Mouse (Mus musculus) gastrocnemius, postnatal 36 days (tissue): ENCODE data around the gene Pygm. TPM values are rescaled to one million over a fixed set of nuclear protein-coding genes. Genes with fewer than 3 reads are reported as not detected.
A peak's percentile ranks its signal among the peaks of the same experiment; 100 is the strongest.

Source experiments
- DNase-seq, 2 experiments: peaks; one replicate each; pipeline ENCODE4 v3.0.0; 2022
- intact Hi-C: fragments of 180-260 bp; cut with DNase I; formaldehyde crosslinking; loops from one replicate; pipeline ENCODE4 v1.15.1; 2025
- total RNA-seq, 2 experiments: library from RNA; stranded (reverse); gene quantifications; 2 replicates each; pipeline ENCODE4 v1.2.3; 2021

The Pygm gene
- total RNA-seq, 2 experiments from 2014 or later = 7,725 to 8,373 TPM

DNA sequence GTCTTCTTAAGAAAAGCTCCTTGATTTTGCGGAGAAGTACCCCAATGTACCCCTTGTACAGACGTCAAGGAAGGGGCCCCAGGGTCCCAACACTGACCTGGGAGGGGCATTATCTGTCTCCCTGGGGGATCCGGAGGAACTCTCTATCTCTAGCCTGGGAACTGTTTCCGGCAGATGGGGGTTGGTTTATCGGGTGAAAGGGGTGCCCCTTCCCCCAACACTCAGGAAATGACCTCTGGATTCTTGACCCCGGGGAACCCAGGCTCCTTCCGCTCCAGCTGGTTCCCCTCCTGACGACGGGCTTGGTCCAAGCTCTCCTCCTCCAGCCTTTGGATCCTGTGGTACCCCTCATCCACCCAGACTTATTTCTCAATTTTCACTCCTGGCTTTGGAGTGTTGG lies 17.8 kb downstream of the Pygm start:
- intact Hi-C loops = no loop called here
- no peak for DNase-seq

DNA sequence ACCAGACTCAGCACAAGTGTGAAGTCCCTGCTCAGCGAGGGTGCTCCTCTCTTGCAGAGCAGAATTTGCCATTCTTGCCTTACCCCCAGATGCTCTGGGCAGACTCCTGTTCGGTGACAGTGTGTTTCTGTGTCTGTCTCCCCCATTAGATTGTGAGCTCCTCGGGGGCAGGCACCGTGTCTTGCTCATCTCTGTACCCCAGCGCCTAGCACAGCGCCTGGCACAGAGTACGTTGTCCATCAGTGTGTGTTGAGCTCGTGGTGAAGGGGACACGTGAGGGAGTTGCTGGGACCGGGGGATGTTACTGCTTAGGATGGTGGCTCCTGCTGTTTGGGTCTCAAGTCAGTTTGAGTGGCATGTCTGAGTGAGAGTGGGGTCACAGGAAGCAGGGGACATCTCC lies 19.7 kb downstream of the Pygm start:
- DNase-seq = no peak
- intact Hi-C loops = no loop called here

DNA sequence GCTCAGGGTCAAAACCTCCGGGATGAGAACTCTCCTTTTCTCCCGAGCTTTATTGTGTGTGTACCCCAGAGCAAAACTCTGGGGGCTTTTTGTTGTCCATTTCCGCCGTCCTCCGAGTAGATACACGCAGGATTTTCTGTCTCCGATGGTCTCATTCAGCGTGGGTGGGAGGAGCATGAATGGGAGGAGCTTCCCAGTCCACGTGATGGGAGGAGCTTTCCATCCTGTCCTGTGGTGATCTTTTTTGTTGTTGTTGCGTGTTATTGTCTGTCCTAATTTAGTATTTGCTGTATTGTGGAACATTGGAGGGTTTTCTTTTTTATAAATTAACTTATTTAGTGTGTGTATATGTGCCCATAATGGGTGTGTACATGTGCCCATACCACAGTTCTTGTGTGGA lies 21.2 kb downstream of the Pygm start:
- intact Hi-C loops = no loop called here
- no peak for DNase-seq

DNA sequence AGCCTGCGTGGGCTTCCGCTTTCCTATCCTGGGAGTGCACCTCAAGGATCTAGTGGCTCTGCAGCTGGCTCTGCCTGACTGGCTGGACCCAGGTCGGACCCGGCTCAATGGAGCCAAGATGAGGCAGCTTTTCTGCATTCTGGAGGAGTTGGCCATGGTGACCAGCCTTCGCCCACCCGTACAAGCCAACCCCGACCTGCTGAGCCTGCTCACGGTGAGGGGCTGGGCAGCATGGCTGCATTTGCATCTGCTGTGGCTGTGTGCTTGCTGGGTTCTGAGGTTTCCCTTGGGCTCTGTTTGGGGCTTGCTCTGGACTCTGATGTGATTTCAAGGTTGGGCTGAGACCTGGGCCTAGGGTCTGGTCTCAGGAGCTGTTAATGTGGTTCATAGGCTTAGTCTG lies 22.9 kb downstream of the Pygm start:
- peak in 1 of 2 experiments; percentile 13 for DNase-seq
- intact Hi-C loops = no loop called here

DNA sequence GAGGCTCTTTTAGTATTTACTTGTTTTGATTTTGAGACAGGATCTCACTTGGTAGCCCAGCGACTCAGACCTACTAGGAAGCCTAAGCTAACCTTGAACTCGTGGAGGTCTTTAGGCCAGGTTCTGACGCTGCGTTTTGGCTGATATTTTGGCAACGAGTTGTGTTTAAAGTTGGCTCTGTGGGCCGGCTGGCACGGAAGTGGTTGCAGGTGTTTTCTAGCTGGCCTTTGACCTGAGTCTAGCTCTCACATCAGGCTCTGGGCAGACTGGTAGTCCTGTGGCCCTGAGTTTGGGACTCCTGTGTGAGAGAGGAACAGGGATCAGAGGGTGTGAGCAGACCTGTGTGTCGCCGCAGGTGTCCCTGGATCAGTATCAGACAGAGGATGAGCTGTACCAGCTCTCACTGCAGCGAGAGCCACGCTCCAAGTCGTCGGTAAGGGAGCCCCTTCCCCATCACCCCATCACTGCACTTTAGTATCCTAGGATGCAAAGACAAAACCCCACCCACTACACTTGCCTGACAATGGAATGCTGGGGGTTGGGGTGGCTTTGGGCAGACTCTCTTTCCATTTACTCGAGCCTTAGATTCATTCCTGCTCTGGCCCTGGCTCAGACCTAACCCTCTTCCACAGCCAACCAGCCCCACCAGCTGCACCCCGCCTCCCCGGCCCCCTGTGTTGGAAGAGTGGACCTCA lies 23.8 kb downstream of the Pygm start:
- intact Hi-C loops = no loop called here
- peak in 1 of 2 experiments; percentile 12 for DNase-seq

DNA sequence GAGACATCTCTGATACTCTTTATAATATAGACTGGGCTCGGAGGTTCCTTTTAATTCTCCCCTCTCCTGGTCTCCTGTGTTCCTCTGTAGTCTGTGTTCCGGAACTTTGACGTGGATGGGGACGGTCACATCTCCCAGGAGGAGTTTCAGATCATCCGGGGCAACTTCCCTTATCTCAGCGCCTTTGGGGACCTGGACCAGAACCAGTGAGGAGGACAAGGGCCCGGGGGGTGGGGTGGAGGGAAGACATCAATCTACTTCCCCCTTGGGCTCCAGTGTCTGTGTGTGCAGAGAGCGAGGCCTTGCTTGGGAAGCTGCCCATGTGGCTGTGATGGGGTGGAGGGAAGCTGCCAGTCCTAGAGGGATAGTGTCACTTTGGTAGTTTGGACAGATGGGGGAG lies 24.6 kb downstream of the Pygm start:
- intact Hi-C loops = no loop called here
- DNase-seq = peak in 1 of 2 experiments; percentile 11

DNA sequence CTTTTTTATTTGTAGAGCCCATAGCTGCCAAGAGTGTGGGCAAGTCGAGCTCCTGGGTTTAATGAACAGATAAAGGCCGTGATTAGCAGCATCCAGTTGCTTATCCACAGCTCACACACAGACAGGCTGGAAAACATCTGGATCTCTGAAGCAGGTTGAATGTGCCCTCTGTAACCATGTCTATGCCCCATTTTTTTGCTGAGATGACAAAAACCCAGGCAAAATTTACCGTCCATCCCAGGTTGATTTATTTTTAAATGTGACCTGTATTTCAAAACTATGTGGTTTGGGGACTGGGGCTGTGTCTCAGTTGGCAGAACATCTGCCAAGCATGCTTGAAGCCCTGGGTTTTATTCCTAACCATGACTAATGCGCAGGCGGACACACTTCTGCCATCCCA lies 25.0 kb downstream of the Pygm start:
- intact Hi-C loops = no loop called here
- DNase-seq = no peak

DNA sequence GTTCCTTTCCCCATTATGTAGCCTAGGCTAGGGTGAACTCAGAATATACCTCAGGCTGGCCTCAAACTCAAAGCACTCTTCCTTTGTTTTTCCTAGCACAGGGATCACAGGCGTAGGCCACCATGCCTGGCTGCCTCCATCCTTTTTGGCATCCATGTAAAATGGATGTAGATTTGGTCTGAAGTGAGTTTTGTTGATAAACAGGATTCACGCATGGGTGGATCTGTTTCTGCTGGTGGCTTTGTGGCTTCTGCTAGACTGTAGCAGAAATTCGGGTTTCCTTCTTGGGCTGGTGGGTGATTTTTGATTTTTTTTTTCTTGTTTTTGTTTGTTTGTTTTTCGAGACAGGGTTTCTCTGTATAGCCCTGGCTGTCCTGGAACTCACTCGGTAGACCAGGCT lies 25.7 kb downstream of the Pygm start:
- intact Hi-C loops = no loop called here
- no peak for DNase-seq

DNA sequence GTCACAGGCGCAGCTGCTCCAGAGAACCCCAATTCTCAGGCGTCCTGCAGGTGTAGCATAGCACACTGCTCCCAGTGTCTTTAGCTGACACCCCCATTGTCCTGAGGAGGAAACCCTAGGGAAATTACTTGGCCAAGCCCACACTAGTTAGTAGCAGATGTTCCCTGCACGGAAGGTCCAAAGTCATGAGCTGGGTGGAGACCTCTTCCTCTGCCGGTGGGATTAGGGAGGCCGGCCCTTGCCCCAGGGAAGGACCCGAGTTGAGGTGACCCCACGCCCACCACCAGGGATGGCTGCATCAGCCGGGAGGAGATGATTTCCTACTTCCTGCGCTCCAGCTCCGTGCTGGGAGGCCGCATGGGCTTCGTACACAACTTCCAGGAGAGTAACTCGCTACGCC lies 28.6 kb downstream of the Pygm start:
- intact Hi-C loops = no loop called here
- DNase-seq = peak in 1 of 2 experiments; percentile 24

DNA sequence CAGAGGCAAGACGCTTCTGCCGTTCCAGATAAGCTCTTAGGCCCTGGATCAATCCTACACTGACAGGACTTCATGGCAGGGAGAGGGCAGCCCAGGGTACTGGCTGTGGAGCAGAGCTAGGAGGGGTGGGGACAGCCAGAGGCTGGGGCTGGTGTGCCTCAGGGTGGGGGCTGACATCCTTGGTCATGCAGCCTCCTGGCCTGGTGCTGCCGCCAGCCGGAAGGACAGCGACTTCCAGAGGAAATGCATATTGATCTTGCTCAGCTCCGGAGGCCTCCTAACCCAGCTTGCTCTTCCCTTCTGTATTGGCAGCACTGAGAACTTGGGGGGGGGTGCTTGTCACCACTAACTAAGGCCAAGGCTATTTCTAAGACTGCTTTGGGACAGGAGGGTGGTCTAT lies 31.3 kb downstream of the Pygm start:
- no peak for DNase-seq
- intact Hi-C loops = loop anchor here (5.0 kb wide), 1 partner anchor 162 kb away; no protein-coding TSS in a partner anchor

DNA sequence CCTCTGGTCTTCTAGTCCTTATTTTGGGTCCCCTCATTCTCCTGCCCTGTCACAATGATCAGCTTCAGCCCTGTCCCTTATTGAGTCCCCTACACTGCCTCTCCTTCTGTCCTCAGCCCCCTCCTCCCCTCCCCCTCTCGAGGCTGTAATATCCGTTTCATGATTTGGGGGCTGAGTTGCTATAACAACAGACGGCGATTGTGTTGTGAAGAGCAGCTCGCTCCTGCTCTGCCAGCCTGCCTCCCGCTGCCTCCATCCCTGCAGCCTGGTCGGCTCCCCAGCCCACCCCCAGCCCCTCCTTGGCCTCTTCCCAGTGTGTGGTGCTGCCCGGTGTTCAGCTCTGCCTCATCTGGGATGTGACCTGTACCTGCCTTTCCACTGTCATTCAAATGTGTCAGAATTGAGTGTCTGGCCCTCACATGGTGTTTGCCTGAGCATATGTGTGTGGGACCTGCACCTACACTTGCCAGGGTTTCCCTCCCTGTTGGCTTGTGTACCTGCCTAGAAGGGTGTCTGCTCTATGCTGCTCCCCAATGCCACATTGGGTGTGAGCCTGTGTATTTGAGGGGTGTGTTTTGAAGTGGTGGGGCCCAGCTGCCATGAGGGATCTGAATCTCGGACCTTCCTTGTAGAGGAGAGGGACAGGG lies 32.0 kb downstream of the Pygm start:
- intact Hi-C loops = loop anchor here (5.0 kb wide), 1 partner anchor 161 kb away; no protein-coding TSS in a partner anchor
- DNase-seq = no peak

DNA sequence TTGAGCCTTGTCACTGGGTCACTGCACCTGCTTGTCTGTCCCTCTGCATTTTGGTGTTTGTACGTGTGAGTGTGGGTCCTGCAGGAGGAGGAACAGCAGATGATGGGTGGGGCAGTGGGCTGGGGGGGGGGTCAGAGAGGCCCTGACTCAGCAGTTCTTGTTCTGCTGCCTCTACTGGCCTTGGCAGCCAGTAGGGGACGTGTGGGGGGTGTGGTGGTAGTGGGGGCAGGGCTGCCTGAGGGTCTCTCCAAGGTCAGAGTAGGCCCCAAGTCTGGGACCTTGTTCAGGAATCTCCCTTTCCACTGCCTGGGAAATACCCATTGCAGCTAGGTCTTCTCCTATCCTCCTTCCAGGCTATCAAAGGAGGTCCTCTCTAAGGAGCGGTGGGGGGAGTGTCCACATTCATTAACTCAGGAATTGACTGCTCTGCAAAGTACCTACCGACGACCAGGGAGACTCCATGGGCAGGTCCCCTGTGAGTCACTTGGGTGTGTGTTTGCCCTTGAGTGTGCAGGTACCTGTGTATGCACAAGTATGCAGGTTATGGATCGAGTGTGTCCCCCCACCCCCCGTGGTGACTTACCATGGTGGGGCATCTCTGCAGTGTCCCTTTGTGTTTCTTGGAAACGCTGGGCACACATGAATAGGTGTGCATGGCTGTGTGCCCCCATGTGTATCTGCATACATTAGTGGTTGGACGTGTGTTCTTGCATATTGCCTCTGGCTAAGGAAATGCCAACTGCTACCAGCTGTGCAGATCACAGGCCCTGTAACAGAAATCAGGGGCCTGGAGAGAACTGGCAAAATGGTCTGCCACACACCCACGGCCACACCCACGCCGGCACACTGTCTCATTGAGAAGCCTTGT lies 32.9 kb downstream of the Pygm start:
- intact Hi-C loops = loop anchor here (5.0 kb wide), 1 partner anchor 160 kb away; no protein-coding TSS in a partner anchor
- no peak for DNase-seq

DNA sequence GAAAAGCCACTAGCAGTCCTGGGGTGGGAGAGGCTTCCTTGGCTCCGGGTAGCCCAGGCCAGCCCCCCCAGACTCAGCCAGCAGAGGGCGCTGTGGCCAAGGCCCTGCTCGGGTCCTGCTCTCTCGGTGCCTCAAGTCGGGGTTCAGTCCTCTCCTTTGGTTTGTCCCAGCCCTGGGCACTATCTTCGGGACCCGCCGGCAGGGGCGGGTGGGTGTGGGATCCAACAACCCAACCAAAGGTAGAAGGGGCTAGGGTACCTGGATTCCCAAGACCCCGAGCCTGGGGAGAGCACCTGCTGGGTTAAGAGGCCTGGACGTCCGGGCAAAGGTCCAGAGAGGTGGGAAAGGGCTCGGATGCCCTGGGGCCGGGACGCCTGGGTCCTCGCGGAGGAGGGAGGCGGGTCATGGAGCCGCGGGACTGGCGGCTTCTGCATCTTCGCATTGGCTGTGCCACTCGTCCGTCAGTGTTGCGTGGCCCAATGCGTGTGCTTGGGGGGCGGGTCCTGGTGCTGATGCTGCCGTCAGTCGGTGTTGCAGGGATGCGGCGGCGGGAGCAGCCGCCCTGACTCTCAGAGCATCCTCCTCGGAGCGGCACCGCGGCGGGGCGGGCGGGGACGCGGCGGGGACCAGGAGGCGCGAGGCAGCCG lies 34.2 kb downstream of the Pygm start, which contains the start of gene Nrxn2:
Gene Nrxn2, plus strand, starts transcription at position 499 of the 647 bp plus-strand sequence.
- DNase-seq = peak; percentile 80 to 82

DNA sequence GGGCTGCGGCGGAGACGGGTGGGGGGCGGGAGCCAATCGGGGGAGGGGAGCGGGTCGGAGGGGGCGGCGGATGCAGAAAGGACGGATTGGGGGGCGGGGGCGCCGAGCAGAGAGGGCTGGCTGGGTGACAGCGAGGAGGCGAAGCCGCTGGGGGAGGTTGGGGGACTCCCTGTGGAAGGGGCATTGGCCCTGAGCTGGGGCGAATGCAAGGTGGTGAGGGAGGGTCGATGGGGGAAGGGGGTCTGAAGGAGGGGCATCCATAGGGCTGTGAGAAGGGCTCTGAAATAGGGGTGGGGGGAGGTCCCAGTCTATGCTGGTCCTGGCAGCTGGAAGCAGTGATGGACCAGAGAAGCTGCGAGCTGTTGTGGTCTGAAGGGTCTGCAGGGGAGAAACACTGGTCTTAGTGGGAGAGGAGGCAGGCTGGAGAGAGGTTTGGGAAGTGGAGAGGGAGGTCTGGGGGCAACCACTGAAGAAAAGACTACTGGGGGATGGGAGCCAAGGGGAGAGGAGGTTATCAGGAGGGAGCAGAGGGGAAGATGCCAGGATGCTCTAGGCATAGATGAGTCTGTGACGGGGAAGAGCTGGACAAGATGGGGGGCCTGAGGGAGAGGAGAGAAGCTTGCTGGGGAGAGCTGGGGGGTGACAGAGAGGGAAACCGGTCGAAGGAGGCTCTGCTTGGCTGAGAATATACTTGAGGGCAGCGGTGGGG lies 34.9 kb downstream of the Pygm start:
- DNase-seq = no peak
- intact Hi-C loops = loop anchor here (2.0 to 5.0 kb wide), 2 partner anchors 34 to 158 kb away; no protein-coding TSS in a partner anchor

More for the DNA sequence above, 34.2 kb downstream of the Pygm start, which contains the start of gene Nrxn2:
- intact Hi-C loops = loop anchor here (2.0 to 5.0 kb wide), 2 partner anchors 34 to 159 kb away; no protein-coding TSS in a partner anchor

DNA sequence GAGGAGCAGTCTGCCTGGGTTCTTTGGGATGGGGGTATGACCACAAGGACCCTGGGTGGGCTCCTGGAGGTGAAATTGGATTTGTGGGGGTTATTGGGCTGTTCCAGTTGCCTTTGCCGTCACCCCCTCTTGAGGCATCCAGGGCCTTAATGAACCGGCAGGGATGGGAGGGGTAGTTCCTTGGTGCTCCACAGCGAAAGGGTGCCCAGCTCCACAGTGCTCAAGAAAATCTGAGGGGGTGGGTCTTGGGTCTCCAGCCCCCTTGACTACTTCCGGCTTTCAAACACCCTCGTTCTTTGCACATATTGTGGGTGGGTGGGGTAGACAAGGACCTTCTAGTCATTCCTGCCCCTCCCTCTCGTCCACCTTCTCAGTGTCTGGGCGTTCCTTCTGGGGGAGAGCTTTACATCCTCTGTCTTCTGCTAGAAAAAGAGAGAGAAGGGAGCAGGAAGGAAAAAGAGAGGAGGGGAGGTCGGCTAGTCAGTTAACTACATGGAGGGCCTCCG lies 35.7 kb downstream of the Pygm start:
- DNase-seq = no peak
- intact Hi-C loops = loop anchor here (2.0 to 5.0 kb wide), 2 partner anchors 33 to 157 kb away; no protein-coding TSS in a partner anchor

DNA sequence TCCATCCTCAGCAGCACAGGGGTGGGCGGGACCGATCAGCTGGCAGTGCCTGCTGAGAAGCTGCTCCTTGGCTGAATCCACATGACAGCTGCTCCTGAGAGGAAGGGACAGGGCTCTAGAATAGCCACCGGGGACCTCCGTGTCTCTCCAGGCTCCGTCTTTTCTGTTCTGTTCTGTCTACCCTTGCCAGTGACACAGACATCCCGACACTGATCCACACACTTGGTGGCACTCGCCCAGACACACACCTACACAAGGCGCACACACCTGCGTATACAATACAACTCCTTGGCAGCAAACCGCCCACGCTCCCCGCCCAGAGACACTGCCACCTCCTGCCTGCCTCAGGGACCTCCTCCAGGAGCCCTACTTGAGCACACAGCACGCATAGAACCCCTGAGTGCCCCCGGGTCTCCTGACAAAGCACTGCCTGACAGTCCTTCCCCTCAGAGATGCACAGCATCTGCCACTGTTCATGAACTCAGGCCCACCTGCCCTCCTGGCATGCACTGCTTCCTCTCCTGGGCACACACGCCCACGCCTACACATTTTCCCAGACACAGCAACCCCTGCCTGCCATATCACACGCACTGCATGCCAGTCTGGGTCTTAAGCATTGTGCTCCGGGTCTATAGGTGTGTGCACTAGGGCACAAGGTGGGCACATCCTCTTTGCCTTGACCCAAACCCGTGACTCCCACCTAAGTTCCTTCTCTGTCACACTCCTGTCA lies 36.4 kb downstream of the Pygm start:
- no peak for DNase-seq
- intact Hi-C loops = no loop called here

DNA sequence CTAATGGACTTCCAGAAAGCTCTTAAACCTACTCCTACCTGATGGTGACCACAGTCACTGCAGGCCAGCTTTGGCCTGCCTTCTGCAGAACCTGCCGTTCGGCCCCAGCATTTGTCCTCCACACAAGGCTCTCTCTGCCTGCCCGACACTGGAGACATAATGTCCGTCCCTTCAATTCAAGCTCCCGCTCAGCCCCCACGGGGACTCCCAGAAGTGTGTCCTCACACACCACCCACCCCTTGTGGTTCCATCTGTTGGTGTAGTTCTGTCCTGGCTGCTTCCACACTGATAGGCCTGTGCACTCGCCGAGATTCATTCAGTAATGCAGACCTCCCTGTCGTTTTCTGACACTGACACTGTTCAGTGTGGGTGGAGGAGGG lies 37.0 kb downstream of the Pygm start:
- intact Hi-C loops = no loop called here
- DNase-seq = no peak

DNA sequence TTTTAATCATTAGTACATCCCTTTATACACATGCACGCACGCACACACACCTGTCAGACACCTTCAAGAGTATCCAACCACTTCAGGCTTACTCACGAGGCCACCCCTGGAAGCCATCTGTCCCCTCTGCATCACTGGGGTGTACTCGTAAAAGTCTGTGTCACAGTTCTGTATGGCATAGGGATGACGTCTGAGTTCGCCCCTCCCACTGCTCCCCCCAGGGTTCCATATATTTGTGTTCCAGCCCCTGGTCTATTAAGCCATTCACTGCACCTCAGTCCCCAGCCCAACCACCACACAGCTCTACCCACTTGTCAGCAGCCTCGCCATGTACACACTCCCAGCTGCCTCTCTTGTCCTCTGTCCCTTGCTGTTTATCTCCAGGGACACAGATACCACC lies 37.8 kb downstream of the Pygm start:
- intact Hi-C loops = no loop called here
- no peak for DNase-seq

DNA sequence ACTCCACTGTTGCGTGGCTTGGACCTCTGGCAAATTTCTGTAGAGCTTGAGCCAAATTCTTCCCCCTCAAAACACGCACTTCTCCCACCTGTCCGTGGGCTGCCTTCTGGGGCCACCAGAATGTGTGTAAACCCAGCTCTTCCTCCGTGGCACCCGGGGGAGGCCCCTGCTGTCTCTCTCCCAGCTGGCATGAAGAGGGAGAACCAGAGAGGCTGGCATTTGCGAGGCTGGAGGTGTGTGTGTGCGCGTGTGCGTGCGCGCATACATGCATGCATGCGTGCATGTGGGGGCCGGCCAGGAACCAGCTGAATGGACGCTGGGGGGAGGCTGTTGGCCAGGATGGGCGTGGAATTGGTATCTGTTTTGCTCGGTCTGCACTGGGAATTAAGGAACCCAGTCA lies 39.0 kb downstream of the Pygm start:
- intact Hi-C loops = no loop called here
- no peak for DNase-seq
